Mouse (Mus musculus): ENCODE measurements around the gene Prelp.

Gene Prelp

DNA sequence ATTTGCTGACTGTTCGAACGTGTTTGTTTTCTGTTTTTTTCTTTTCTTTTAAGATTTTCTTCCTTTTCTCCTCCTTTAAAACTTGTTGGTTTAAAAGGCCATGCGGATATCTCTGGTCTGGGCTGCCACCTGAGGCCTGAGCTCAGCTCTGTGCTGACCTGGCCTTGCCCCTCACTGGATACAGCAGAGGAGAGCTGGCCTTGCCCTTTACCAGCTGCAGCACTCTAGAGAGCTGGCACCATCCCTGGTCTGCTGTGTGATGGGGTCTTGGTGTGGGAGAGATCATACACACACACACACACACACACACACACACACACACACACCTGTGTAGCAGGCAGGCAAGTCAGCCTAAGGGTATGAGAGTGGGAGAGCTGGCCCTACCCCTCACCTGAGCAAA lies 23.9 kb upstream of the Prelp start:
- no peaks in the 10 kb centered on the region for H3K36me3 ChIP-seq (ENCODE audit: control insufficient read depth, insufficient read depth, low read length, poor library complexity, severe bottlenecking)
- H3K27me3 ChIP-seq (ENCODE audit: control insufficient read depth, insufficient read depth, low read length, poor library complexity, severe bottlenecking): no peaks in the 10 kb centered on the region
- no peak for DNase-seq (ENCODE audit: low read depth, low spot score)

GRCm38 (mm10) chr1:133941904-133942303 lies 20.7 kb upstream of the Prelp start:
- no peak for DNase-seq (ENCODE audit: low read depth, low spot score)
- no peaks in the 10 kb centered on the region for H3K27me3 ChIP-seq (ENCODE audit: control insufficient read depth, insufficient read depth, low read length, poor library complexity, severe bottlenecking)

GRCm38 (mm10) chr1:133941158-133941860 lies 20.1 kb upstream of the Prelp start:
- no peak for DNase-seq (ENCODE audit: low read depth, low spot score)
- no peaks in the 10 kb centered on the region for H3K36me3 ChIP-seq (ENCODE audit: control insufficient read depth, insufficient read depth, low read length, poor library complexity, severe bottlenecking)
- no peaks in the 10 kb centered on the region for H3K27me3 ChIP-seq (ENCODE audit: control insufficient read depth, insufficient read depth, low read length, poor library complexity, severe bottlenecking)

More at GRCm38 (mm10) chr1:133941904-133942303, 20.7 kb upstream of the Prelp start:
- no peaks in the 10 kb centered on the region for H3K36me3 ChIP-seq (ENCODE audit: control insufficient read depth, insufficient read depth, low read length, poor library complexity, severe bottlenecking)

DNA sequence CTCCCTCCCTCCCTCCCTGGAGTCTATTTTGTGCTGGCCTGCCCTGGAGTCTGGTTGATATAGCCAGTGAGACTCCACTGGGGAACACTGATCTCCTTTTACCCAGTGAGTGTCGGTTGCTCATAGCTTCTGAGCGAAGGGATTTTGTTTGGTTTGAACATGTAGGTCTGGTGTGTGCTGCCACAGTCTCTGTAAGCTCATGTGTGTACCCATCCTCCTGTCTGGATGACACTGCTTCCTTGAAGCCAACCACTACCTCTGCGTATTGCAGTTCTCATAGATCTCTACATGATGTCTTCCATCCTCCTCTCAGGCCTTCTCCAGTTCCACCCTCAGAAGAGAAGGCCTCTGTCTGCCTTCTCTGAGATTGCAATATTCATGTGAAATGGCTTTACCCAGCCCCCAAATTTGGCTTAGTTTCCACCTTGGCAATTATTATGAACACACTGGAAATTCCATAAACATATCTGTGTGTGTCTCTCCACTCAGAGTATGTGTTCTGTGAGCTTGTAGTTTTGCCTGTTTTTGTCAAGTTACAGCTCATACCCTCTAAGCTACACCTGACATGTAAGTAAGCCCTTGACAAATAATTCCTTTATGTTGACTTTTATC lies 19.4 kb upstream of the Prelp start:
- no peak for DNase-seq (ENCODE audit: low read depth, low spot score)

DNA sequence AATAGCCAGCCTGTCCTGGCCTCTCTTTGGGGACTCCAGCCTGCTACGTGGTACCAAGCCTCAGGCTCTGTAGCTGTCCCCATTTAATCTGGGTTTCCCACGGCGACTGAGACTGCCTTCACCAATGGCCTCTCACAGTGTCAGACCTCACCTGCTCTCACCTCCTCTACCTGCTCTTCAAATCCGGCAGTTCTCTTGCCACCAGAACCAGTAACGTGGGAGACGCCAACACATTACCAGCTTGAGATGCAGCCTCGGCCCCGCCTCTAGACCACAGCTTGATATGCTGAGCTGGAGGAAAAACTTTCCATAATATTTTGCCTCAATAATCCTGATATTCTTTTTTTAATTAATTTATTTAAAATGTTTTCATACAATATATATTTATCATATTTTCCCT lies 18.5 kb upstream of the Prelp start:
- no peaks in the 10 kb centered on the region for H3K36me3 ChIP-seq (ENCODE audit: control insufficient read depth, insufficient read depth, low read length, poor library complexity, severe bottlenecking)

More for the DNA sequence above, 19.4 kb upstream of the Prelp start:
- Histone ChIP-seq H3K36me3 (ENCODE audit: control insufficient read depth, insufficient read depth, low read length, poor library complexity, severe bottlenecking) (no peaks in the 10 kb centered on the region), H3K27me3 (ENCODE audit: control insufficient read depth, insufficient read depth, low read length, poor library complexity, severe bottlenecking) (no peaks in the 10 kb centered on the region)

DNA sequence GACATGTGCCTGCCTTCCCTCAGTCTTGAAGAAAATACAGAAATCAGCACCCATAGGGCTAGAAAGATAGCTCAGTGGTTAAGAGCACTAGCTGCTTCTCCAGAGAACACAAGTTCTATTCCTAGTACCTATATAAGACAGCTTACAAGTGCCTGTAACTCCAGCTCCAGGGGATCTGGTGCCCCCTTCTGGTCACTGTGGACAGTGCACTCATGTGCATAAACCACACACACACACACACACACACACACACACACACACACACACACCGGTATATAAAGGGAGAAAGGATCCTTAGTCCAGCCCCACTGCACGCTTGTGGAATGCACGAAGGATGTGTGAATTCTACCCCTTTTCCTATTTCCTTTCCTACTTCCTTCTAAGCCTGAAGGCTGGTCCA lies 15.0 kb upstream of the Prelp start:
- DNase-seq (ENCODE audit: low read depth, low spot score): no peak
- no peaks in the 10 kb centered on the region for H3K27me3 ChIP-seq (ENCODE audit: control insufficient read depth, insufficient read depth, low read length, poor library complexity, severe bottlenecking)
- H3K36me3 ChIP-seq (ENCODE audit: control insufficient read depth, insufficient read depth, low read length, poor library complexity, severe bottlenecking): no peaks in the 10 kb centered on the region

More for the DNA sequence above, 18.5 kb upstream of the Prelp start:
- no peaks in the 10 kb centered on the region for H3K27me3 ChIP-seq (ENCODE audit: control insufficient read depth, insufficient read depth, low read length, poor library complexity, severe bottlenecking)
- DNase-seq (ENCODE audit: low read depth, low spot score): no peak

DNA sequence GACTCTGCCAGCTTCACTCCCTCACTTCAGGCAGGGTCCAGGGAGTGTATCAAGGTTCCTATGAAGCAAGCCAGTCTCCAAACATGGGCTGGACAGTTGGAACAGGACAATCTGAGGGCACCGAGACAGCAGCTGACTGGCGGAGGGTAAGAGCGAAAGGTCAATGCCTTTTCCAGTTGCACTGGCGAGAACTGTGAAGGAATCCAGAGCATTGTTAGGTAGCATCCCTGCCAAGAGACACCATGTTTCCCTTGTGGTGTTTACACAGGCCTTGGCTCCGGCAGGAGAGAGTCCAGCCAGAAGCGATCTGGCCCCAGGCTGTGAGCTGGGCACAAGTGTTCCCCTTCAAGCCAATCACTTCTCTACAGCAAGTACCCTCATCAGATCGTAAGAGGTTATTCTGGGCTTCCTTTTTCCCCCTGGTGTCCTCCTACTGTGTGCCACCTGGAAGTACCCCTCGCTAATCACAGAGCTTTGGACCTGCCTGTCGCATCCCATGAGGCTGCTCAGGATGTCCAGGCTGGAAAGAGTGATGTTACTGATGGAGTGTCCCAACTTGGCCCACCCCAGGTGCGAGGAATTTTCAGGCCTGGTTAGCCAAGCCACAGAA lies 13.2 kb upstream of the Prelp start:
- no peaks in the 10 kb centered on the region for H3K36me3 ChIP-seq (ENCODE audit: control insufficient read depth, insufficient read depth, low read length, poor library complexity, severe bottlenecking)
- DNase-seq (ENCODE audit: low read depth, low spot score): no peak

GRCm38 (mm10) chr1:133933301-133934195 lies 12.3 kb upstream of the Prelp start:
- Histone ChIP-seq H3K36me3 (ENCODE audit: control insufficient read depth, insufficient read depth, low read length, poor library complexity, severe bottlenecking) (no peaks in the 10 kb centered on the region), H3K27me3 (ENCODE audit: control insufficient read depth, insufficient read depth, low read length, poor library complexity, severe bottlenecking) (no peaks in the 10 kb centered on the region)
- no peak for DNase-seq (ENCODE audit: low read depth, low spot score)

More for the DNA sequence above, 13.2 kb upstream of the Prelp start:
- H3K27me3 ChIP-seq (ENCODE audit: control insufficient read depth, insufficient read depth, low read length, poor library complexity, severe bottlenecking): no peaks in the 10 kb centered on the region

- DNase-seq (ENCODE audit: low read depth, low spot score): no peak
- Histone ChIP-seq H3K36me3 (ENCODE audit: control insufficient read depth, insufficient read depth, low read length, poor library complexity, severe bottlenecking) (no peaks in the 10 kb centered on the region), H3K27me3 (ENCODE audit: control insufficient read depth, insufficient read depth, low read length, poor library complexity, severe bottlenecking) (no peaks in the 10 kb centered on the region)
Measured at GRCm38 (mm10) chr1:133929980-133930379, 8.8 kb upstream of the Prelp start.

DNA sequence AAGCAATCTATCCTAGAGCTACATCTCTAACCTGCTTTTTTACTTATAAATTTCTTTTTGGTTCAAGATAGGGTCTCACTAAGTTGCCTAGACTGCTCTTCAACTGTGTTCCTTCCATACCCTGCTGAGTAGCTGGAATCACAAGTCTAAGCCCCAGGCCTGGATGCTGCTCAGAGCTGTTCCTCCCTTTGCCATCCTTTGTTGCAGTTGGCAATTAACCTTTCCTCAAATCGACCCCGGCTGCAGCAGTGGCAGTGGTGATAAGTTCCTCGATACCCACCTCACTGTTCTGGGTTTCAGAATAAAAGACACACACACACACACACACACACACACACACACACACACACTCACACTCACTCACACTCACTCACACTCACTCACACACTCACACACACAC lies 4.0 kb upstream of the Prelp start:
- no peak for DNase-seq (ENCODE audit: low read depth, low spot score)
- Histone ChIP-seq H3K36me3 (ENCODE audit: control insufficient read depth, insufficient read depth, low read length, poor library complexity, severe bottlenecking) (no peaks in the 10 kb centered on the region), H3K27me3 (ENCODE audit: control insufficient read depth, insufficient read depth, low read length, poor library complexity, severe bottlenecking) (no peaks in the 10 kb centered on the region)

- no peak for DNase-seq (ENCODE audit: low read depth, low spot score)
- H3K36me3 ChIP-seq (ENCODE audit: control insufficient read depth, insufficient read depth, low read length, poor library complexity, severe bottlenecking): no peaks in the 10 kb centered on the region
- H3K27me3 ChIP-seq (ENCODE audit: control insufficient read depth, insufficient read depth, low read length, poor library complexity, severe bottlenecking): no peaks in the 10 kb centered on the region
Measured at GRCm38 (mm10) chr1:133924141-133924875, 3.1 kb upstream of the Prelp start.

DNA sequence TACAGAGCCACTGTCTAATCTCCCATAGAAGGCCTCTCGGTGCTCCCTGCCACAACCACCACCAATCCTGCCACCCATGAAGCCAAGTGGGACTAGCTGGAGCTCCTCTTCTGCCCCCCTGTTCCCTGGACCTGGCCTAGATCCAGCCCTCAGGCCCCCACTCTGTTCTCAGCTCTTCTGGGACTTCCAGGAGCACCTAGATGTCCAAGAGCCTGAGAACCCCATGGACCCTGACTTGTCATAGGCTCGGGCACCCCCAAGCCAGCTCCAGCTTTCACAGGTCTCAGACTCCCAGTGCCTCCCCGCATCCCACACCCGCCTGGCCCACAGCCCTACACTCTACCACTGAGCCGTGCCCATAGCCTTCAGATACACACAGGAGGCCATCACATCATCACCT lies 1.9 kb upstream of the Prelp start:
- Histone ChIP-seq H3K36me3 (ENCODE audit: control insufficient read depth, insufficient read depth, low read length, poor library complexity, severe bottlenecking) (no peaks in the 10 kb centered on the region), H3K27me3 (ENCODE audit: control insufficient read depth, insufficient read depth, low read length, poor library complexity, severe bottlenecking) (no peaks in the 10 kb centered on the region)
- no peak for DNase-seq (ENCODE audit: low read depth, low spot score)

DNA sequence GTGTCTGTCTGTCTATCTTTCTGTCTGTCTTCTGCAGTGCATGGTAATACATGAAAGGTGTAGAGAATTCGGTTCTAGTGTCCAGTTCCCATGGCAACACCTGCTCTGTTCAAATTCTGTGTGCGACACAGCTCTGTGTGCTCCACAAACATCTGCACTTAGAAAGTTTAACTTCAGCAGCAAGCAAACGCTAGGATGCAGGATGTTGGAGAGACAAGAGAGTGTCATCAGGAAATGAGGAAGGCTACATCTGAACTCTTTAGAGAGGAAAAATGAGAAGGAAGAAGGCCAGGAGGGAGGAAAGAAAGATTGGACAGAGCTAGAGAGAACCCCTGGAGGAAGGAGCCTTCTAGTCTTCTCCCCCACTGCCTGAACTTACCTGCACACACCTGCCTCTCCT lies 338 bp downstream of the Prelp start:
- no peaks in the 10 kb centered on the region for H3K27me3 ChIP-seq (ENCODE audit: control insufficient read depth, insufficient read depth, low read length, poor library complexity, severe bottlenecking)
- no peaks in the 10 kb centered on the region for H3K36me3 ChIP-seq (ENCODE audit: control insufficient read depth, insufficient read depth, low read length, poor library complexity, severe bottlenecking)
- DNase-seq (ENCODE audit: low read depth, low spot score): no peak

DNA sequence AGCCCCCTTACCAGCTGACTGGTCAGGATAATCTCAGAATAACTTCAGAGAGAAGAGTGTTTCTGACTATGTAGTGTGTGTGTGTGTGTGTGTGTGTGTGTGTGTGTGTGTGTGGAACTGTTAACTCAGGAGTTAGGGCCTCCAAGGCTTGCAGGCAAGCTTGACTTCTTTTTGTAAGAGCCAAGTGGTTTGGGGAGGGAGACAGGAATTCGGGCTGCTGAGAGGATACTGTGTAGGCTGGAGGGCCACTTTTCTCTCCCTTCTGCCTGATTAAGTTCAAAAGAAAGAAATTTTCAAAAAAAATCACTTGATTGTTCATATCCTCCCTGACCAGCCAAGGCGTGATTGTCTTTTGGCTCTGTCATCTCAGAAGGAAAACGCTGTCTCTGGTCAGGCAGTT lies 813 bp downstream of the Prelp start:
- no peaks in the 10 kb centered on the region for H3K36me3 ChIP-seq (ENCODE audit: control insufficient read depth, insufficient read depth, low read length, poor library complexity, severe bottlenecking)
- H3K27me3 ChIP-seq (ENCODE audit: control insufficient read depth, insufficient read depth, low read length, poor library complexity, severe bottlenecking): no peaks in the 10 kb centered on the region
- no peak for DNase-seq (ENCODE audit: low read depth, low spot score)

Data from splenic B cell, adult 2 months (primary cell).